Mouse (Mus musculus) limb, embryonic 14.5 days (tissue): ENCODE data around the gene Frmd3. TPM values are rescaled to one million over a fixed set of nuclear protein-coding genes. Genes with fewer than 3 reads are reported as not detected.

Experiments
- ATAC-seq: fragments of 200-750 bp; cut with Nextera tagmentation; 2 replicates; pipeline ENCODE4 v1.8.0; 2017; ENCODE audit warnings: low read depth, moderate number of reproducible peaks, moderate TSS enrichment; ENCODE audit not compliant: low FRiP score
- DNase-seq: peaks from one replicate; pipeline ENCODE4 v3.0.0-alpha.2; 2015; ENCODE audit warnings: low spot score
- H3K27ac ChIP-seq: fragments of 300-500 bp; sonication (generic); replicated peaks from 2 replicates; pipeline ENCODE4 v1.5.1; 2014; ENCODE audit warnings: low read depth, mild to moderate bottlenecking, low read length, moderate library complexity, mixed read lengths
- H3K27me3 ChIP-seq: fragments of 300-500 bp; sonication (generic); 2 replicates; pipeline ENCODE4 v1.6.1; 2014; ENCODE audit warnings: low read length, mixed read lengths; ENCODE audit not compliant: control insufficient read depth, insufficient read depth
- H3K36me3 ChIP-seq: fragments of 300-500 bp; sonication (generic); 2 replicates; pipeline ENCODE4 v1.6.1; 2014; ENCODE audit warnings: mild to moderate bottlenecking, low read length, moderate library complexity, mixed read lengths; ENCODE audit not compliant: control insufficient read depth, insufficient read depth
- H3K4me1 ChIP-seq: fragments of 300-500 bp; sonication (generic); 2 replicates; pipeline ENCODE4 v1.6.1; 2014; ENCODE audit warnings: antibody characterized with exemption, low read length, mixed read lengths; ENCODE audit not compliant: control insufficient read depth, insufficient read depth
- H3K4me2 ChIP-seq: fragments of 300-500 bp; sonication (generic); replicated peaks from 2 replicates; pipeline ENCODE4 v1.6.1; 2014; ENCODE audit warnings: low read depth, mild to moderate bottlenecking, low read length, moderate library complexity; ENCODE audit not compliant: severe bottlenecking
- H3K4me3 ChIP-seq: fragments of 300-500 bp; sonication (generic); replicated peaks from 2 replicates; pipeline ENCODE4 v1.5.1; 2014; ENCODE audit warnings: low read length
- H3K9ac ChIP-seq: fragments of 300-500 bp; sonication (generic); 2 replicates; pipeline ENCODE4 v1.6.1; 2014; ENCODE audit warnings: mild to moderate bottlenecking, low read depth, low read length, moderate library complexity; ENCODE audit not compliant: severe bottlenecking
- H3K9me3 ChIP-seq: fragments of 300-500 bp; sonication (generic); 2 replicates; pipeline ENCODE4 v1.6.1; 2016; ENCODE audit warnings: low read length; ENCODE audit not compliant: control insufficient read depth
- POLR2A ChIP-seq: fragments of 200-500 bp; IDR thresholded peaks from 2 replicates; pipeline ENCODE4 v1.8.0; 2012; ENCODE audit warnings: inconsistent platforms, mild to moderate bottlenecking, moderate library complexity, borderline replicate concordance; ENCODE audit not compliant: insufficient read depth, insufficient read length; ENCODE audit errors: extremely low read depth
- WGBS: fragments of 180-500 bp; shearing (Covaris S2); extraction: QIAGEN DNeasy Blood & Tissue Kit; methylation state at CpG from one replicate; pipeline ENCODE4 v1.1.7; 2014; 5-methylcytosine and 5-hydroxymethylcytosine counted together
- polyA plus RNA-seq, 2 experiments: library from polyadenylated mRNA; depleted of rRNA in 1 of 2; stranded (reverse) in 1 of 2; unstranded in 1 of 2; fragments of >200 nt; fragmentation: Nextera tagmentation in 1 of 2; extraction: Ambion mirVana in 1 of 2; gene quantifications; 2 replicates each; pipeline versions ENCODE4 v1.2.1 to v1.2.3; 2012 to 2014

The Frmd3 gene
- polyA plus RNA-seq, 2 experiments = 1.1 to 3.1 TPM

GRCm38 (mm10) chr4:74020084-74020483, 6.8 kb downstream of the Frmd3 start:
- Histone ChIP-seq H3K4me2 (no peak overlapping the region), H3K9me3 (no peaks in the 10 kb centered on the region), H3K27me3 (no peaks in the 10 kb centered on the region), H3K4me1 (no peaks in the 10 kb centered on the region), H3K4me3 (no peak overlapping the region), H3K27ac (no peak overlapping the region), H3K9ac (no peak overlapping the region), H3K36me3 (no peaks in the 10 kb centered on the region)
- TF ChIP-seq POLR2A = no peak
- 0 out of 2 replicates have a peak, but pooled peaks have one; percentile 26 for ATAC-seq
- DNase-seq = peak; percentile 52
- 70% methylated on average over 2 of the region's 2 CpGs for WGBS

- DNase-seq = no peak
- Histone ChIP-seq H3K27me3 (no peaks in the 10 kb centered on the region), H3K27ac (no peak overlapping the region), H3K4me3 (no peak overlapping the region), H3K4me1 (no peaks in the 10 kb centered on the region), H3K9me3 (no peaks in the 10 kb centered on the region), H3K9ac (no peak overlapping the region), H3K36me3 (no peaks in the 10 kb centered on the region), H3K4me2 (no peak overlapping the region)
- no peak for TF ChIP-seq POLR2A
- ATAC-seq = no peak
Measured at GRCm38 (mm10) chr4:74043226-74043625, 30.0 kb downstream of the Frmd3 start.

- no peaks in the 10 kb centered on the region for H3K9me3 ChIP-seq
- no peaks in the 10 kb centered on the region for H3K36me3 ChIP-seq
- H3K27ac ChIP-seq = no peak overlapping the region
- H3K9ac ChIP-seq = no peak overlapping the region
- WGBS = 72% methylated on average over 1 of the region's 1 CpGs
- no peak for DNase-seq
- no peaks in the 10 kb centered on the region for H3K27me3 ChIP-seq
- no peaks in the 10 kb centered on the region for H3K4me1 ChIP-seq
- TF ChIP-seq POLR2A = no peak
- H3K4me2 ChIP-seq = no peak overlapping the region
- no peak for ATAC-seq
- H3K4me3 ChIP-seq = no peak overlapping the region
Measured at GRCm38 (mm10) chr4:74051692-74052091, 38.5 kb downstream of the Frmd3 start.

GRCm38 (mm10) chr4:74076727-74077126, 63.5 kb downstream of the Frmd3 start:
- Histone ChIP-seq H3K9ac (no peak overlapping the region), H3K4me3 (no peak overlapping the region), H3K9me3 (no peaks in the 10 kb centered on the region), H3K4me1 (no peaks in the 10 kb centered on the region), H3K27me3 (no peaks in the 10 kb centered on the region), H3K36me3 (no peaks in the 10 kb centered on the region), H3K4me2 (no peak overlapping the region), H3K27ac (no peak overlapping the region)
- ATAC-seq (no peak), DNase-seq (no peak)
- no peak for TF ChIP-seq POLR2A
- 42% methylated on average over 2 of the region's 2 CpGs for WGBS

- H3K4me2 ChIP-seq = no peak overlapping the region
- no peak overlapping the region for H3K27ac ChIP-seq
- no peaks in the 10 kb centered on the region for H3K4me1 ChIP-seq
- H3K36me3 ChIP-seq = no peaks in the 10 kb centered on the region
- WGBS = 76% methylated on average over 3 of the region's 3 CpGs
- ATAC-seq (no peak), DNase-seq (no peak)
- no peaks in the 10 kb centered on the region for H3K9me3 ChIP-seq
- H3K4me3 ChIP-seq = no peak overlapping the region
- H3K27me3 ChIP-seq = no peaks in the 10 kb centered on the region
- TF ChIP-seq POLR2A = no peak
- H3K9ac ChIP-seq = no peak overlapping the region
Measured at GRCm38 (mm10) chr4:74110816-74111215, 97.6 kb downstream of the Frmd3 start.

- H3K27ac ChIP-seq = no peak overlapping the region
- H3K4me3 ChIP-seq = no peak overlapping the region
- H3K4me2 ChIP-seq = no peak overlapping the region
- H3K4me1 ChIP-seq = no peaks in the 10 kb centered on the region
- H3K9me3 ChIP-seq = no peaks in the 10 kb centered on the region
- H3K27me3 ChIP-seq = no peaks in the 10 kb centered on the region
- no peak for DNase-seq
- TF ChIP-seq POLR2A = no peak
- H3K36me3 ChIP-seq = no peaks in the 10 kb centered on the region
- no peak for ATAC-seq
- no peak overlapping the region for H3K9ac ChIP-seq
Measured at GRCm38 (mm10) chr4:74191528-74191927, 178.3 kb downstream of the Frmd3 start.
